Mouse (Mus musculus) thymus, postnatal 25 days (tissue): ENCODE measurements around the gene Qtrt2.

Source experiments
- DNase-seq: peaks from one replicate; pipeline ENCODE4 v3.0.0; 2022

The Qtrt2 gene

DNA sequence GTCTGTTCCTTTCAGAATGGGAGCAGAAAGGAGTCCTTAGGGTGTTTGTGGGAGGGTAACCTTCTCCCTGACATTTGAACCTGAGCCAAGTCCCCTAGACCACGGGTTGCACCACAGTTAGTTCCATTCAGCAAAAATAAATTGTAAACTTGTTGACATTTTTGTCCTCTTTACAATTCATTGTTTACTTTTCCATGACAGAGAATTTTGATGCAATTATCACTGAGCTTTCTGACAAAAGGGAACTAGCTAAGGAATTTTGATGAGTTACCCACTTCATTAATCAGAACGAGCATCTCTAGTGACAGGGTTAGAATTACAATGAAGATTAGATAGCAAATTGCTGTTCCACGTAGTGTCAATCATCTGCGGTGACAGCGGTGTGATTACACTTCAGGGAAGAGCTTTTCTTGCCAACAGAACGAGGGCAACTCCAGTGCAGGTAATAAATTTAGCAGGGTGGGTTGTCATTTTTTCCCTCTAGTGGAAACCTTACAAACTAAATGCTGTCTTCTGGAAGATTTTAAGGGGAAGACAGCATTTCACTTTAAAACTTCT is 1.5 kb downstream of the Qtrt2 start:
- DNase-seq = no peak

DNA sequence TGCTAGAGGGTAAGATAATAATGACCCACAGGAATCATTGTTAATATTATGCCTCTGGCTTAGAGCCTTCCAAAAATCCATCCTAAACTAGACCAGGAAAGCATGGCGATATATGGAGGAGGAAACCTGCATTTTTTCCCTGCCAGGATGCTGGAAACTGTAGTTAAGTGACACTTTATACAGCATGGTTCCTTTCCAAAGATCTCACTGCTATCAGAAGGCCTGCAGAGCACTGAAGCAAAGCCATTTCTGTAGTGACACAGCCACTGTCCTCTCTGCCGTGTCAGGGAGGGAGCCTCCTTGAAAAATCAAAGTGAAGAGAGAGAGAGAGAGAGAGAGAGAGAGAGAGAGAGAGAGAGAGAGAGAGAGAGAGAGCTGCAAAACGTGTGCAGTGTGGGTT is 4.0 kb downstream of the Qtrt2 start:
- no peak for DNase-seq

GRCm38 (mm10) chr16:43922024-43922423 is 4.6 kb downstream of the Qtrt2 start:
- DNase-seq = no peak

- no peak for DNase-seq
These were observed 7.7 kb downstream of the Qtrt2 start for GRCm38 (mm10) chr16:43918867-43919266.

DNA sequence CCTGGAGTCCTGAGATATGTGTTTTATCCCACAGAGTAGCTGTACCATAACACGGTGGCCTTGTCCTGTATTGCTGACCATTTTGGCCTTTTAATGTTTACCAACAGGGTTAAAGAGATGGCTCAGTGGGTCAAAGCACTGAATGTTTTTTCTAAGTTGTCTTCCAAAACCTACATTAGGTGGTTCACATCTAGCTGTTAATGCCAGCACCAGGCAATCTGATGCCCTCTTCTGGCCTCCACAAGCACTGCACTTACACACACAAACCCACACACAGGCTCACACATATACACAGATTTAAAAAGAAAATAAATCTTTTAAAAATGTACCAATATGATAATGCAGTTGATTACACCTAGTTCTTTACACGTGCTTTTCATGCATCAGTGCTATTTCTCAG is 17.7 kb downstream of the Qtrt2 start:
- peak; percentile 38 for DNase-seq

GRCm38 (mm10) chr16:43900571-43900970 is 26.0 kb downstream of the Qtrt2 start:
- no peak for DNase-seq

DNA sequence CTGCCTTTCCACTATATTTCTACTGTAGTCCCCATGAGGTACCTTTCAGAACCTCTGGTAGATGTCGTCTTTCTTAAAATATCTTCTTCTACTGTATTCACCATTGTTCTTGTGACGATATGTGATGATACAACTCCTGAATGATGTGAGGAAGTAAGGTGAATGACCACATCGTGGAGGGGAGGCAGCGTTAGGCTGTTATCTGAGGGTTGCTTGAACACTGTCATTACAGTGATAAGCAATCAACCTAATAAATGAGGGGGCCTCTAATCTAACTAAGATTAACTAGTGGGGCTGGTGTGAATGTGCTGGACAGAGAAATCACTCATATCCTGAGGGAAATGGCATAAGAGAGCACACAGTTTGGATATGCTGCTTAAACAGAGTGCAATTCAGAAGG is 26.5 kb downstream of the Qtrt2 start:
- DNase-seq = no peak

- DNase-seq = no peak
These were observed 32.1 kb downstream of the Qtrt2 start for GRCm38 (mm10) chr16:43894501-43894900.

DNA sequence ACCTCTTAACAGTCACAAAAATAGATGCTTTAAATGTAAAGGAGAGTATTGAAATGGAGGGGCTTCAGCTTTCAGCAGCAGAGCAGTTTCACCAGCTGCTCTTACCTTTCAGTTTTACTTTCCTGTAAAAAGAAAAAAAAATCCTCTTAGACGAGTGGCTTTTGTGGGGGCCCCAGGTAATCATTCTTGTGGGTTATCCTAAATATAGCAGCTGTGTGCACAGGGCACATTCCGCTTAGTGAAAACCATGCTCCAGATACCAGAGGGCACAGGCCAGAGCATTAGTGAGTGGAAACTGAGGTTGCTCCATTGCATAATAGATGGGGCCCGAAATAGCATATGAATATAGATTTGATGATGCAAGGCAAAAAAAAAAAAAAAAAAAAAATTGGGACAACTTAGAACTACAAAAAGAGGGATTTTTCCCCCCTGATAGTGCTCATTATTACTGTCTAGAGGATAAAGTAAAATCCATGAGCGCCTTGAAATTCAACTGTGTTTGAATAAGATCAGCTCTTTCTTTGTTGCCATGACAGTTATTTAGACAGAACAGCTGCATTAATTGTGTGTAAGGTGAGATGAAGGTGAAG is 35.8 kb downstream of the Qtrt2 start:
- DNase-seq = no peak

GRCm38 (mm10) chr16:43890005-43890336 is 36.6 kb downstream of the Qtrt2 start:
- no peak for DNase-seq

- DNase-seq = peak; percentile 98
These were observed 37.2 kb downstream of the Qtrt2 start, which contains the start of gene Ccdc191 for GRCm38 (mm10) chr16:43889208-43890004. Gene Ccdc191, plus strand, starts transcription at chr16:43889800.

- no peak for DNase-seq
These were observed 44.3 kb downstream of the Qtrt2 start for GRCm38 (mm10) chr16:43882329-43882728.

- DNase-seq = no peak
These were observed 45.0 kb downstream of the Qtrt2 start for GRCm38 (mm10) chr16:43881636-43882035.

DNA sequence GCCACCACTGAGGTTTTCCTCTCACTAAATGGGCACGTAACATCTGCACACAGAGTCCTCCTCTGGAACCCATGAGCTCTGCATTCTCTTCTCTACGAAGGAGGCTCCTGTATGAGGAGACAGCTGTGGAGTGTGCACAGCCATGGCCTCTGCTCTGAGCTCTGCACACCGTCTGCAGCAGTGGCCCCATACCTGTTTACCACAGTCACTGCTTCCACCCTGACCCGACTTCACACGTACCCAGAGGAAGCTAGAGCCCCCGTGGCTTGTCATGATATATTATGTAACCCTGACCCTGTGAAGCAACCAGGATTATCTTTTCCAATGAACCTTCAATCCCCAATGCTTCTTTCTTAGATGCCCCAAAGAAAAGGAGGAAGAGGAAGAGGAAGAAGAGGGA is 46.8 kb downstream of the Qtrt2 start:
- DNase-seq = no peak

DNA sequence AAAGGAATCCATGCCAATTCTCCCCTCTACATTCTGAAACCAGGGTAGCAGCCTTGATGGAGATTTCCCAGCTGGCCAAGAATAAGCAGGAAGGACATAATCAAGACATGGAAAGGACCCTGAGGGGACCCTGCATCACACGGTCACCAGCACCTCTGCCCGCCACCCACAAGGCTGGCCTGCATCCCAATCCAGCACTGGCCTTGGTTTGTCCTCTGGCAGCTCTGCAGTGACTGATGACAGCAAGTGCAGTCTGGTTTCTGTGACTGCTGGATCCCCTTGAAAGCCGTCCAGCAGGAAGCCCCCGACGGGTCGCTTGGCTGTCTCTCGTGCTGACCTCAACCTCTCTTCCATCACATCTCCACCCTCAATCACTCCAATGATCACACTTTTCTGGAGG is 55.2 kb downstream of the Qtrt2 start:
- DNase-seq = no peak

DNA sequence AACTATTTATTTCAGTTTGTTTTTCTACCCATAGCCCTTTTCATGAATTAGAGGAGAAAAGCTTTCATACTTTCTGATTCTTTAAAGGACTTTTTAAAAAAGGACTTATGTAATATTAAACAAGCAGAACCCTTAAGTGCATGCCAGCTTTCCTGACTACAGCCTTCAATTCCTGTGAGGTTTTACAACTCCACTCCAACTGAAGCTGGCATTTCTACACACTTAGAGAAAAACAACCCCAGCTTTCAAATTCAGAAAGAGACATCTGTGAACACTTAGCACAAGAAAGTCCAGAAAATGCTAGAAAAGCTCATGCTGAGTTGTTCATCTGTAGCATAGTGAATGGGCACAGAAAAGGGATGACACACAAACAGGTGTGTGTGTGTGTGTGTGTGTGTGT is 56.8 kb downstream of the Qtrt2 start:
- no peak for DNase-seq

DNA sequence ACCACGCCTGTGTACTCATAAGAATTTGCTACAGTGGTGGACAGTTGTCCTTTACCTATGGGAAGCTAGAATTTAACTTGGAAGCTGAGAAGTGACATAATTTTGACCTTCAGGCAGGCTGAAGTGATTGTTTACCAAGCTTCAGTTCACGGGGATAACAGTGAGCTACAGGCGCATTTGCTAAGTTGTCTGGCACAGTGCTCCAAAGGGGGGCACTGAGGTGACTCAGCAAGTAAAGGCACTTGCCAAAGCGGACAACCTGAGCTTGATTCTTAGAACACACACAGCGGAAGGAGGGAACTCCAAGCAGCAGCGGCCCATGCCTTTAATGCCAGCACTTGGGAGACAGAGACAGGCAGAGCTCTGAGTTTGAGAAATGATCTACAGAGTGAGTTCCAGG is 66.0 kb downstream of the Qtrt2 start:
- DNase-seq = no peak

GRCm38 (mm10) chr16:43858941-43859476 is 67.6 kb downstream of the Qtrt2 start:
- DNase-seq = no peak

GRCm38 (mm10) chr16:43849839-43850238 is 76.8 kb downstream of the Qtrt2 start:
- DNase-seq = no peak

- no peak for DNase-seq
These were observed 85.4 kb downstream of the Qtrt2 start for GRCm38 (mm10) chr16:43841236-43841635.

DNA sequence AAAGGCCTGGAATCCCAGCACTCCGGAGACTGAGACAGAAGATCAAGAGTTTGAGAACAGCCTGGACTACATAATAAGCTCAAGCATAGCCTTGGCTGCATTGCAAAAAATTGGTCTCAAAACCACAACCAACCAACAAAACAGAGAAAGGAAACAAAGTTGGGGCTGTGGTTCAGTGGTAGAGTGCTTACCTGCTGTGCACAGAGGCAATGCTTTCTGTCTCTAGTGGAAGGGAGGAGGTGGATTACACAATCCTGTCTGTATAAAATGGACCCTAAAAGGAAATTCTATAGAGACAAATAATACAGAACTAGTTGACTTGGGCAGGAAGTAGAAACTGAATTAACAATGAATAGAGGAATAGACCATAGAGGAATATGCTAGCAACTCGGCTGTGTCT is 94.7 kb downstream of the Qtrt2 start:
- DNase-seq = no peak

- no peak for DNase-seq
These were observed 99.1 kb downstream of the Qtrt2 start for GRCm38 (mm10) chr16:43827492-43827891.

GRCm38 (mm10) chr16:43818404-43818803 is 108.2 kb downstream of the Qtrt2 start:
- no peak for DNase-seq

DNA sequence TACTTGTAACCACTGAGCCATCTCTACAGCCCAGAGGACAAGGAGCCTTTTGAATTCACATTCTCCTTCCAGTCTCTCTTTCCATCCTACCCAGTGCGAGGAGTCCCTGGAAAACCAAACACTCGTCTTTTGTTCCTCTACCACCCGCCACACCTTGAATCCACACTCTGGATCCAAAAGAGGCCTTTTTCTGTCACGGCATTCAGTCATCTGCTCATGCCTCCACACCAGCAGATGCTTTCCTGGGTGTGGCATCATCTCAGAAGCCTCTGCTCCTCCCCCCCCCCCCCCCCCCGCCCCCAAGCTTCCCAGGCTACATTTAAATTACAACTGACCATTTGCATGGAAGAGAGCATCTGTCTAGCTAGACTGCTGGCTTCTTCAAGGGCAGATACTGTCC is 110.3 kb downstream of the Qtrt2 start:
- no peak for DNase-seq
